Mouse (Mus musculus): ENCODE data around the gene Znhit2. TPM values are rescaled to one million over a fixed set of nuclear protein-coding genes. Genes with fewer than 3 reads are reported as not detected.

Znhit2 gene
- polyA plus RNA-seq, 2 experiments = 15.8 to 20.4 TPM

GRCm38 (mm10) chr19:6094119-6094518, 33.1 kb downstream of the Znhit2 start, which contains the start of gene AC131692.1:
TSS of gene AC131692.1 (plus strand) at chr19:6094419.
- Histone ChIP-seq H3K4me3 (ENCODE audit: insufficient read depth in 1 of 2, low read depth in 2 of 2, low read length in 2 of 2) (no peak within 1 kb of the TSS), H3K9ac (replicated peaks) (no peak within 1 kb of the TSS), H3K9me3 (ENCODE audit: control insufficient read depth, low read length) (no peaks in the 10 kb centered on the region), H3K4me1 (replicated peaks; ENCODE audit: control insufficient read depth in 2 of 2, insufficient read depth in 2 of 2, low read length in 1 of 2) (no peaks in the 10 kb centered on the region), H3K27me3 (ENCODE audit: control insufficient read depth, insufficient read depth, low read length) (no peaks in the 10 kb centered on the region), H3K36me3 (replicated peaks; ENCODE audit: control insufficient read depth, insufficient read depth, low read depth) (peaks cover 53% of the 10 kb centered on the region), H3K27ac (no peak within 1 kb of the TSS), H3K4me2 (ENCODE audit: low read depth) (no peak within 1 kb of the TSS)
- ATAC-seq (ENCODE audit: insufficient read depth) (no peak), DNase-seq (ENCODE audit: low read depth in 3 of 3, low spot score in 3 of 3) (no peak)
- TF ChIP-seq CTCF (IDR thresholded peaks at IDR 0.05; ENCODE audit: low read depth) (no peak), EP300 (IDR thresholded peaks at IDR 0.05; ENCODE audit: low read depth) (no peak)
- 77% methylated on average over 7 of the region's 7 CpGs for WGBS (ENCODE audit: insufficient replicate concordance)

DNA sequence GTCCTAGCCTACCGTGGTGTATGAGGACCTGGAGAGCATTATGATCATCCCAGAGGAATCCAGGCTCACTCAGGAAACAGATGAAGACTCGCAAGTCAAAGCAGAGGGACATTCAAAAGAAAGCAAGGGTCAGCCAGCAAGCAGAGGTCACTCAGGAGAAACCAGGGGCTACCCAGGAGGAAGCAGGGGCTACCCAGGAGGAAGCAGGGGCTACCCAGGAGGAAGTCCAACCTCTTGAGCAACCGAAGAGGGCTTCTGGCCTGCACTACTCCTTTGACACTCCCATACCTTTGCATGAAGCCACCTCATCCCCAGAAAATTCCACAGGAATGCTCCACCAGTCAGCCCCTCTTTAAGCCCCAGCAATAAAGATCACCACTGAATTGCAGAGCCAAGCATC, 36.9 kb downstream of the Znhit2 start:
- Histone ChIP-seq H3K4me2 (ENCODE audit: low read depth) (no peak overlapping the region), H3K27ac (no peak overlapping the region), H3K27me3 (ENCODE audit: control insufficient read depth, insufficient read depth, low read length) (no peaks in the 10 kb centered on the region), H3K9ac (replicated peaks) (no peak overlapping the region), H3K4me3 (ENCODE audit: insufficient read depth in 1 of 2, low read depth in 2 of 2, low read length in 2 of 2) (no peak overlapping the region), H3K9me3 (ENCODE audit: control insufficient read depth, low read length) (no peaks in the 10 kb centered on the region), H3K36me3 (replicated peaks; ENCODE audit: control insufficient read depth, insufficient read depth, low read depth) (peaks cover 17% of the 10 kb centered on the region), H3K4me1 (replicated peaks; ENCODE audit: control insufficient read depth in 2 of 2, insufficient read depth in 2 of 2, low read length in 1 of 2) (peaks cover 10% of the 10 kb centered on the region in 2 experiments)
- WGBS (ENCODE audit: insufficient replicate concordance) = 61% methylated on average over 3 of the region's 3 CpGs
- no peak for DNase-seq (ENCODE audit: low read depth in 3 of 3, low spot score in 3 of 3)
- no peak for ATAC-seq (ENCODE audit: insufficient read depth)
- TF ChIP-seq CTCF (IDR thresholded peaks at IDR 0.05; ENCODE audit: low read depth) (no peak), EP300 (IDR thresholded peaks at IDR 0.05; ENCODE audit: low read depth) (no peak)

DNA sequence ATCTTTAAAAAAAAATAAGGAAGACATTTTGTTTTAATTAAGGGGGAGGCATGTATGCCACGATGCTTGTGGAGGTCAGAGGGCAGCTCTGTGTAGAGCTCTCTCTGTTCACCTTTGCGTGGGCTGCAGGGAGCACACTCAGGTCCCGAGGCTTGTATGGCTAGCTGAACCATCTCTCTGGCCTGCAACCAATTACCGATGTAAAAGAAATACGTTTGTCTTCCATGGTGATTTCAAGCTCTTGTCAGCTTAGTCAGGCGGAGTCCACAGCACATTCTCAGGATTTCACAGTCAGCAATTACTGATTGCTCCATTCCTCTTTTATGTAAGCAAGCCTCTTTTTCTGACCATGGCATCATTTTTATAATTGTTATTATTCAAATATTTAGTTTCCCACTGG, 40.2 kb downstream of the Znhit2 start:
- Histone ChIP-seq H3K9me3 (ENCODE audit: control insufficient read depth, low read length) (no peaks in the 10 kb centered on the region), H3K4me3 (ENCODE audit: insufficient read depth in 1 of 2, low read depth in 2 of 2, low read length in 2 of 2) (no peak overlapping the region), H3K36me3 (replicated peaks; ENCODE audit: control insufficient read depth, insufficient read depth, low read depth) (no peaks in the 10 kb centered on the region; the same call in 1 of the 2 replicates), H3K4me2 (ENCODE audit: low read depth) (no peak overlapping the region), H3K27me3 (ENCODE audit: control insufficient read depth, insufficient read depth, low read length) (no peaks in the 10 kb centered on the region), H3K4me1 (replicated peaks; ENCODE audit: control insufficient read depth in 2 of 2, insufficient read depth in 2 of 2, low read length in 1 of 2) (peaks cover 23 to 24% of the 10 kb centered on the region in 2 experiments), H3K27ac (no peak overlapping the region), H3K9ac (replicated peaks) (no peak overlapping the region)
- 78% methylated on average over 6 of the region's 6 CpGs for whole genome bisulfite sequencing (ENCODE audit: insufficient replicate concordance)
- no peak for ATAC-seq (ENCODE audit: insufficient read depth)
- TF ChIP-seq EP300 (IDR thresholded peaks at IDR 0.05; ENCODE audit: low read depth) (no peak), CTCF (IDR thresholded peaks at IDR 0.05; ENCODE audit: low read depth) (no peak)
- DNase-seq (ENCODE audit: low read depth in 3 of 3, low spot score in 3 of 3) = no peak

DNA sequence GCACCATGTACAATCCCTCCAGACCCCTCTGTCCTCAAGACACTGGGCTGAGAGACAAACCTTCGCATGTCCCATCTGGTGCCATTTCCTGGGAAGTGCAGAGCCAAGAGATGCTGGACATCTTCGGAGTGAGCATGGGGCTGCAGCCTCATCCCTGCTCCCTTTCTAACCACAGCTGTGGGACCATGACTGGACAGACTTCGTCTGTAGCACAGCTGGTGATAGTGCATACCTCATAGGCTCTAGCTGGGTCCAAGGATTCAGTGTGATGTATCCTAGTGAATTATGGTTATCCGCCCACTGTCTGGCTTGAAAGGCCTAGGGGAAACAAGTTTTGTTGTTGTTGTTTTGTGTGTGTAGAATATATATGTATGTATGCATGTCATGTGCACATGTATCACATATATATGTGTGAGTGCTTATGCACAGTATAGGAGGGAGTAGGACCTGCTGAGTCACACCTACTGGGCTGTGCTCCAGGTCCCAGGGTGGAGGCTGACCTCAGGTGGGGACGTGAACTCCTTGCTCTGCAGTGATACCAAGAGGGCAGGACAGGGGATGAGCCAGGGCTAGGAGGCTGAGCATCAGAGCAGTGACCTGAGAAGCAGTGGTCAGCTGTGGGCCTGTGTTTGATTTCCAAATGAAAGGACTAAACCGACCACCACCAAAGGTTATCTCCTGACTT, 41.3 kb downstream of the Znhit2 start:
- TF ChIP-seq EP300 (IDR thresholded peaks at IDR 0.05; ENCODE audit: low read depth) = no peak
- no peak for TF ChIP-seq CTCF (IDR thresholded peaks at IDR 0.05; ENCODE audit: low read depth)
- Histone ChIP-seq H3K9me3 (ENCODE audit: control insufficient read depth, low read length) (no peaks in the 10 kb centered on the region), H3K4me1 (replicated peaks; ENCODE audit: control insufficient read depth in 2 of 2, insufficient read depth in 2 of 2, low read length in 1 of 2) (peaks cover 23 to 24% of the 10 kb centered on the region in 2 experiments), H3K36me3 (replicated peaks; ENCODE audit: control insufficient read depth, insufficient read depth, low read depth) (no peaks in the 10 kb centered on the region; the same call in 1 of the 2 replicates), H3K9ac (replicated peaks) (no peak overlapping the region), H3K27me3 (ENCODE audit: control insufficient read depth, insufficient read depth, low read length) (no peaks in the 10 kb centered on the region), H3K27ac (peak overlapping the region; percentile 61), H3K4me3 (ENCODE audit: insufficient read depth in 1 of 2, low read depth in 2 of 2, low read length in 2 of 2) (no peak overlapping the region), H3K4me2 (ENCODE audit: low read depth) (no peak overlapping the region)
- ATAC-seq (ENCODE audit: insufficient read depth) (peak; percentile 90), DNase-seq (ENCODE audit: low read depth in 3 of 3, low spot score in 3 of 3) (no peak)
- 54% methylated on average over 6 of the region's 6 CpGs for WGBS (ENCODE audit: insufficient replicate concordance)

DNA sequence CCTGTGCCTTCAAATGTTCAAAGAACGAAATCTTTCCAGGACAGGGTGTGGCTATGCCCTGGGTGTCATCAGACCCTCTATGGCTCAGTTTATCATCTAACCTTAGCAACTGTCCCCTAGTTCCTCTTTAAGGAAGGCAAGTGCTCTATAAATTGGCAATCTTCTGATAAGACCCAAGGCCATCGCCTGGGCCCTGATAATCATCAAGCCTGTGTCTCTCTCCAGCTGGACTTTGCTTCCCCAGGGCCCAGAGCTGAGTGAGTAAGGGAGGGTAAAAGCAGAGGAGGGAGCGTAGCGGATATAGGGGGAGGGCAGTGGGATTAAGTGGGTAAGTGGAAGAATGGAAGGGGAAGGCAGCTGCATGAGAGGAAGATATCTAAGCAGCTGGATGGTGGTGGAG, 43.5 kb downstream of the Znhit2 start:
- no peak for TF ChIP-seq EP300 (IDR thresholded peaks at IDR 0.05; ENCODE audit: low read depth)
- TF ChIP-seq CTCF (IDR thresholded peaks at IDR 0.05; ENCODE audit: low read depth) = no peak
- 44% methylated on average over 4 of the region's 4 CpGs for WGBS (ENCODE audit: insufficient replicate concordance)

More for the DNA sequence above, 43.5 kb downstream of the Znhit2 start:
- ATAC-seq (ENCODE audit: insufficient read depth) (no peak), DNase-seq (ENCODE audit: low read depth in 3 of 3, low spot score in 3 of 3) (no peak)
- H3K4me2 ChIP-seq (ENCODE audit: low read depth) = no peak overlapping the region
- peak overlapping the region; percentile 18; the same call in 1 of the 2 replicates for H3K9ac ChIP-seq (replicated peaks)
- H3K4me3 ChIP-seq (ENCODE audit: insufficient read depth in 1 of 2, low read depth in 2 of 2, low read length in 2 of 2) = no peak overlapping the region
- H3K4me1 ChIP-seq (replicated peaks; ENCODE audit: control insufficient read depth in 2 of 2, insufficient read depth in 2 of 2, low read length in 1 of 2) = peaks cover 23 to 24% of the 10 kb centered on the region in 2 experiments
- no peaks in the 10 kb centered on the region for H3K9me3 ChIP-seq (ENCODE audit: control insufficient read depth, low read length)
- no peaks in the 10 kb centered on the region; the same call in 1 of the 2 replicates for H3K36me3 ChIP-seq (replicated peaks; ENCODE audit: control insufficient read depth, insufficient read depth, low read depth)
- H3K27ac ChIP-seq = no peak overlapping the region
- no peaks in the 10 kb centered on the region for H3K27me3 ChIP-seq (ENCODE audit: control insufficient read depth, insufficient read depth, low read length)

Data from liver, embryonic 14.5 days (tissue).